8 mouse cellular contexts compared by ENCODE assay signal in genomic region chr15:78718290-78719250, GRCm38 (mm10). TPM values are rescaled to one million over a fixed set of nuclear protein-coding genes. Genes with fewer than 3 reads are reported as not detected.
DNase-seq lines count a peak whose midpoint lies in the region; ATAC-seq and TF ChIP-seq lines count a peak whose summit lies in the region.

Gene Elfn2 (minus strand): TSS chr15:78718771.

- H3K36me3 ChIP-seq in kidney, embryonic 14.5 days (ENCODE audit: control insufficient read depth, insufficient read depth, low read length) = no peaks in the 10 kb centered on the region
- no peaks in the 10 kb centered on the region for H3K36me3 ChIP-seq in embryonic facial prominence, embryonic 15.5 days
- H3K36me3 ChIP-seq in midbrain, embryonic 11.5 days (ENCODE audit: control insufficient read depth, insufficient read depth, low read length) = no peaks in the 10 kb centered on the region
- H3K36me3 ChIP-seq in stomach, postnatal 0 days (ENCODE audit: control insufficient read depth, insufficient read depth, low read length) = no peaks in the 10 kb centered on the region

- peak; percentile 33; the same call in 1 of the 2 replicates for ATAC-seq in kidney, embryonic 14.5 days (ENCODE audit: low FRiP score, low TSS enrichment)
- no peak for ATAC-seq in embryonic facial prominence, embryonic 15.5 days (ENCODE audit: insufficient number of reproducible peaks, low FRiP score, low TSS enrichment, low read depth)
- peak; percentile 38; the same call in 1 of the 2 replicates for ATAC-seq in midbrain, embryonic 11.5 days (ENCODE audit: low FRiP score)
- ATAC-seq in stomach, postnatal 0 days (ENCODE audit: low FRiP score, low TSS enrichment) = 0 out of 2 replicates have a peak, but pooled peaks have one; percentile 20
- ATAC-seq in erythroid progenitor cell, adult 5-6 weeks (replicated peaks; ENCODE audit: low FRiP score, poor library complexity, severe bottlenecking) = no peak

- H3K27ac ChIP-seq in kidney, embryonic 14.5 days (ENCODE audit: low read depth, low read length) = no peak within 1 kb of the TSS
- H3K27ac ChIP-seq in embryonic facial prominence, embryonic 15.5 days (replicated peaks) = no peak within 1 kb of the TSS
- H3K27ac ChIP-seq in midbrain, embryonic 11.5 days (ENCODE audit: low read depth, low read length) = no peak within 1 kb of the TSS
- no peak within 1 kb of the TSS for H3K27ac ChIP-seq in stomach, postnatal 0 days (replicated peaks)

- 2% methylated on average over 82 of the region's 89 CpGs for WGBS in kidney, embryonic 14.5 days
- WGBS in embryonic facial prominence, embryonic 15.5 days = 1% methylated on average over 89 of the region's 89 CpGs
- WGBS in midbrain, embryonic 11.5 days = 2% methylated on average over 87 of the region's 89 CpGs
- WGBS in stomach, postnatal 0 days = 2% methylated on average over 79 of the region's 89 CpGs

- peak within 1 kb of the TSS; percentile 42; the same call in 1 of the 2 replicates for H3K9ac ChIP-seq in kidney, embryonic 14.5 days (ENCODE audit: low read depth, low read length)
- H3K9ac ChIP-seq in embryonic facial prominence, embryonic 15.5 days = no peak within 1 kb of the TSS
- peak within 1 kb of the TSS; percentile 56 for H3K9ac ChIP-seq in midbrain, embryonic 11.5 days (ENCODE audit: low read length)
- no peak within 1 kb of the TSS for H3K9ac ChIP-seq in stomach, postnatal 0 days (ENCODE audit: low read length)

- DNase-seq in kidney, adult 9 months = no peak
- peak; percentile 22 for DNase-seq in Muller cell, postnatal 12 days (ENCODE audit: inconsistent ontology term)
- peak; percentile 29 to 41 for DNase-seq in kidney, postnatal 4 days
- DNase-seq in midbrain, embryonic 11.5 days (ENCODE audit: low spot score, missing footprints) = peak; percentile 93
- no peak for DNase-seq in stomach, postnatal 0 days (ENCODE audit: low spot score)

- H3K4me1 ChIP-seq in kidney, embryonic 14.5 days (ENCODE audit: control insufficient read depth, insufficient read depth, low read length) = peaks cover 13% of the 10 kb centered on the region; the same call in 1 of the 2 replicates
- H3K4me1 ChIP-seq in embryonic facial prominence, embryonic 15.5 days = peaks cover 16% of the 10 kb centered on the region
- peaks cover 11% of the 10 kb centered on the region for H3K4me1 ChIP-seq in midbrain, embryonic 11.5 days (ENCODE audit: control insufficient read depth, insufficient read depth, low read length)
- H3K4me1 ChIP-seq in stomach, postnatal 0 days (replicated peaks; ENCODE audit: control insufficient read depth, insufficient read depth) = no peaks in the 10 kb centered on the region

- peak within 1 kb of the TSS; percentile 40 for H3K4me3 ChIP-seq in kidney, embryonic 14.5 days (ENCODE audit: low read length)
- H3K4me3 ChIP-seq in embryonic facial prominence, embryonic 15.5 days (replicated peaks) = peak within 1 kb of the TSS; percentile 39
- peak within 1 kb of the TSS; percentile 47 for H3K4me3 ChIP-seq in midbrain, embryonic 11.5 days (ENCODE audit: low read depth, low read length)
- H3K4me3 ChIP-seq in stomach, postnatal 0 days (ENCODE audit: low read depth, low read length) = peak within 1 kb of the TSS; percentile 33

- peaks cover 54% of the 10 kb centered on the region for H3K27me3 ChIP-seq in kidney, embryonic 14.5 days (ENCODE audit: control insufficient read depth, insufficient read depth, low read length)
- peaks cover 85% of the 10 kb centered on the region for H3K27me3 ChIP-seq in embryonic facial prominence, embryonic 15.5 days
- peaks cover 51% of the 10 kb centered on the region for H3K27me3 ChIP-seq in midbrain, embryonic 11.5 days (ENCODE audit: control insufficient read depth, insufficient read depth, low read length)
- H3K27me3 ChIP-seq in stomach, postnatal 0 days (ENCODE audit: control insufficient read depth, insufficient read depth, low read length) = peaks cover 16% of the 10 kb centered on the region

- H3K9me3 ChIP-seq in kidney, embryonic 14.5 days (ENCODE audit: control insufficient read depth, low read length) = no peaks in the 10 kb centered on the region
- H3K9me3 ChIP-seq in embryonic facial prominence, embryonic 15.5 days (replicated peaks) = no peaks in the 10 kb centered on the region
- H3K9me3 ChIP-seq in midbrain, embryonic 11.5 days (ENCODE audit: control insufficient read depth, low read length) = no peaks in the 10 kb centered on the region
- H3K9me3 ChIP-seq in stomach, postnatal 0 days (ENCODE audit: control insufficient read depth, low read length) = no peaks in the 10 kb centered on the region

- TF ChIP-seq CTCF in stomach, postnatal 0 days (IDR thresholded peaks at IDR 0.05; ENCODE audit: low read depth) = no peak; the same call in 1 of the 2 replicates

- TF ChIP-seq EP300 in stomach, postnatal 0 days (optimal IDR thresholded peaks at IDR 0.05) = no peak

- H3K4me2 ChIP-seq in kidney, embryonic 14.5 days (replicated peaks; ENCODE audit: low read depth, low read length) = peak within 1 kb of the TSS; percentile 74
- peak within 1 kb of the TSS; percentile 68 for H3K4me2 ChIP-seq in embryonic facial prominence, embryonic 15.5 days (replicated peaks)
- peak within 1 kb of the TSS; percentile 92 for H3K4me2 ChIP-seq in midbrain, embryonic 11.5 days
- H3K4me2 ChIP-seq in stomach, postnatal 0 days (replicated peaks; ENCODE audit: low read depth) = peak within 1 kb of the TSS; percentile 61

RNA-seq across cellular contexts. Expression of gene Elfn2, which starts in this region (rescaled TPM):
- 0.03 TPM in 2 replicates for polyA plus RNA-seq in kidney, embryonic 14.5 days (2014; fragmentation: Nextera tagmentation; extraction: Ambion mirVana)
- 0.09 and 0.21 TPM in 2 replicates for polyA plus RNA-seq in embryonic facial prominence, embryonic 15.5 days (2015; fragmentation: Nextera tagmentation; extraction: Ambion mirVana)
- 0.18 TPM in 2 replicates for polyA plus RNA-seq in midbrain, embryonic 11.5 days (2014; fragmentation: Nextera tagmentation; extraction: Ambion mirVana)
- polyA plus RNA-seq in stomach, postnatal 0 days (2015; fragmentation: Nextera tagmentation; extraction: Ambion mirVana) = 0.06 and 0.11 TPM in 2 replicates
- not detected in 2 replicates for total RNA-seq in erythroid progenitor cell, adult 5-6 weeks (2015; ENCODE audit: low replicate concordance)
- not detected in 2 replicates for total RNA-seq in erythroid progenitor cell, adult 5-6 weeks (2017; ENCODE audit: low replicate concordance)

Comparison
In these comparisons a context has a peak if more than half of its experiments do, and no peak if none do; other contexts are left out.
1. DNase-seq: peak in Muller cell, postnatal 12 days (single experiment) and kidney, postnatal 4 days (2 of 2); none in kidney, adult 9 months (single experiment) and stomach, postnatal 0 days (single experiment).
2. Peak in ATAC-seq, H3K4me3 ChIP-seq, H3K9ac ChIP-seq and H3K4me2 ChIP-seq in kidney, embryonic 14.5 days; RNA of the gene not detected or under 1 TPM.
3. Peak in DNase-seq, ATAC-seq, H3K4me3 ChIP-seq, H3K9ac ChIP-seq and H3K4me2 ChIP-seq in midbrain, embryonic 11.5 days; RNA of the gene not detected or under 1 TPM.
4. Peak in ATAC-seq, H3K4me3 ChIP-seq and H3K4me2 ChIP-seq in stomach, postnatal 0 days; RNA of the gene not detected or under 1 TPM.
5. Peak in every context shown above with its lines, with median percentiles within 50 percentile points of each other: H3K4me2 ChIP-seq and H3K4me3 ChIP-seq.